8 mouse cellular contexts compared by ENCODE assay signal in the genomic region with DNA sequence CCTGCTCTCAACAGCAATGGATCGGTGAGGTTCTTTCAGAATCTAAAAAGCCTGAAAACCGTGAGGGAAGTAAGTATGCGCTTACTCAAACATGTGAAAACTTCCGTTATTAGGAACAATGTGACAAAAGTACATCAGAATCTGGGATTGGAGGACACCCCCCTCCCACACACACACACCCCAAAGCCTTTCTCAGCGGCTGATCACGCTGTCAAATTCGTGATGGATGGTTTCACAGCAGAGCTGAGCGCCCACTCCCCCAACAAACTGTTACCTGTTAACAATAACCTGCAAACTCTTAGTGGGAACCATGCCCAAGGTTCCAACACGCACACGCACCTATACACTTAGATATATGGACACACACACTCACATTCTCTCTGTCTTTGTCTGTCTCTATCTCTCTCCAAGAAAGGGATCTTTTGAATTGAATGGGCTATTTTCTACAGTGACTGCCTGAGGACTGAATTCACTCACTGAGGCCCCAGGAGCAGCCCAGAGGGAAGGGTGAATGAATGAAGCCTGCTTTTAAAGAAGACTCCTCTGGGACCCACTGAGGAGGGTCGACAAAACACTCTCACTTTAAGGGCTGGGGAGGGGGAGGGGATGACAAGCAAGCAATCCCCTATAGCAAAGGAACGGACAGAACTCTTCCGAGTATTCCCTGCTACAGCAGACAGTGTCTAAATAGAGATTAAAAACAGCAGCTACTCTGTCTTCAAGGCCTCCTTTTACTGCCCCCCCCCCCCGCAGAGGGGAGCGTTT. TPM values are rescaled to one million over a fixed set of nuclear protein-coding genes. Genes with fewer than 3 reads are reported as not detected.
DNase-seq lines count a peak whose midpoint lies in the region; ATAC-seq and TF ChIP-seq lines count a peak whose summit lies in the region.

No protein-coding gene starts in this region.

- 12% methylated on average over 15 of the region's 15 CpGs for WGBS in embryonic facial prominence, embryonic 14.5 days
- WGBS in limb, embryonic 12.5 days: 13% methylated on average over 15 of the region's 15 CpGs
- WGBS in neural tube, embryonic 15.5 days: 4% methylated on average over 15 of the region's 15 CpGs

- H3K4me3 ChIP-seq in layer of hippocampus, adult 2 months: peak overlapping the region; percentile 92
- peak overlapping the region; percentile 62 for H3K4me3 ChIP-seq in embryonic facial prominence, embryonic 14.5 days (ENCODE audit: low read depth, low read length)
- peak overlapping the region; percentile 79 for H3K4me3 ChIP-seq in limb, embryonic 12.5 days (replicated peaks)
- peak overlapping the region; percentile 88 for H3K4me3 ChIP-seq in neural tube, embryonic 15.5 days (replicated peaks)

- ATAC-seq in embryonic facial prominence, embryonic 14.5 days (ENCODE audit: low read depth): no peak
- ATAC-seq in limb, embryonic 12.5 days (ENCODE audit: insufficient number of reproducible peaks, insufficient read depth, low FRiP score, low TSS enrichment, low read depth): no peak
- no peak for ATAC-seq in neural tube, embryonic 15.5 days (ENCODE audit: low FRiP score)

- no peaks in the 10 kb centered on the region for H3K27me3 ChIP-seq in embryonic facial prominence, embryonic 14.5 days (replicated peaks; ENCODE audit: control insufficient read depth, insufficient read depth, low read length)
- H3K27me3 ChIP-seq in limb, embryonic 12.5 days: no peaks in the 10 kb centered on the region
- no peaks in the 10 kb centered on the region for H3K27me3 ChIP-seq in neural tube, embryonic 15.5 days (replicated peaks)

- H3K9me3 ChIP-seq in embryonic facial prominence, embryonic 14.5 days (ENCODE audit: control insufficient read depth, low read length): no peaks in the 10 kb centered on the region
- H3K9me3 ChIP-seq in limb, embryonic 12.5 days: no peaks in the 10 kb centered on the region
- no peaks in the 10 kb centered on the region for H3K9me3 ChIP-seq in neural tube, embryonic 15.5 days (replicated peaks)

- H3K27ac ChIP-seq in layer of hippocampus, adult 2 months: no peak overlapping the region
- no peak overlapping the region for H3K27ac ChIP-seq in embryonic facial prominence, embryonic 14.5 days (replicated peaks; ENCODE audit: low read depth, low read length)
- no peak overlapping the region for H3K27ac ChIP-seq in limb, embryonic 12.5 days
- H3K27ac ChIP-seq in neural tube, embryonic 15.5 days (replicated peaks): peak overlapping the region; percentile 89; the same call in 1 of the 2 replicates

- no peak for DNase-seq in layer of hippocampus, adult 2 months (ENCODE audit: low spot score in 2 of 2)
- no peak for DNase-seq in layer of hippocampus, adult 9-11 months
- DNase-seq in embryonic facial prominence, embryonic 14.5 days (ENCODE audit: low spot score): no peak
- DNase-seq in frontal cortex, postnatal 10 days (ENCODE audit: low spot score in 2 of 2): no peak
- no peak for DNase-seq in gastrocnemius, adult 8-10 months (ENCODE audit: low spot score in 2 of 2)
- DNase-seq in layer of hippocampus, adult 18-20 months (ENCODE audit: low spot score in 2 of 2): no peak

- H3K4me1 ChIP-seq in embryonic facial prominence, embryonic 14.5 days (ENCODE audit: control insufficient read depth, insufficient read depth, low read length): peaks cover 24% of the 10 kb centered on the region
- H3K4me1 ChIP-seq in limb, embryonic 12.5 days (replicated peaks): peaks cover 27% of the 10 kb centered on the region
- peaks cover 38% of the 10 kb centered on the region for H3K4me1 ChIP-seq in neural tube, embryonic 15.5 days

- no peak for TF ChIP-seq CTCF in layer of hippocampus, adult 2 months (conservative IDR thresholded peaks at IDR 0.05)

- peak overlapping the region; percentile 73 for H3K9ac ChIP-seq in embryonic facial prominence, embryonic 14.5 days (ENCODE audit: low read depth, low read length)
- H3K9ac ChIP-seq in limb, embryonic 12.5 days (replicated peaks): peak overlapping the region; percentile 75
- H3K9ac ChIP-seq in neural tube, embryonic 15.5 days (replicated peaks): peak overlapping the region; percentile 77

- H3K36me3 ChIP-seq in embryonic facial prominence, embryonic 14.5 days (ENCODE audit: control insufficient read depth, insufficient read depth, low read length): peaks cover 29% of the 10 kb centered on the region
- peaks cover 34% of the 10 kb centered on the region for H3K36me3 ChIP-seq in limb, embryonic 12.5 days
- peaks cover 29% of the 10 kb centered on the region for H3K36me3 ChIP-seq in neural tube, embryonic 15.5 days

- H3K4me2 ChIP-seq in embryonic facial prominence, embryonic 14.5 days (ENCODE audit: low read depth, low read length): peak overlapping the region; percentile 82
- peak overlapping the region; percentile 93 for H3K4me2 ChIP-seq in limb, embryonic 12.5 days
- H3K4me2 ChIP-seq in neural tube, embryonic 15.5 days: peak overlapping the region; percentile 83

RNA-seq across cellular contexts. Expression of gene Acly, which starts 1.6 kb away (rescaled TPM):
- total RNA-seq in layer of hippocampus, adult 2 months (2021): 100 to 1,000 TPM; 103 to 117 TPM
- 114 and 148 TPM in 2 replicates for polyA plus RNA-seq in embryonic facial prominence, embryonic 14.5 days (2014; fragmentation: Nextera tagmentation; extraction: Ambion mirVana)
- polyA plus RNA-seq in limb, embryonic 12.5 days (2016; fragmentation: Nextera tagmentation; extraction: Ambion mirVana): 186 and 196 TPM in 2 replicates
- 213 and 218 TPM in 2 replicates for polyA plus RNA-seq in neural tube, embryonic 15.5 days (2015; fragmentation: Nextera tagmentation; extraction: Ambion mirVana)
- 1 to 10 TPM; 6.9 to 8.5 (median 8.0) TPM for total RNA-seq in gastrocnemius, adult 8-10 months (2022)
- total RNA-seq in layer of hippocampus, adult 18-20 months (2021): 100 to 1,000 TPM; 118 to 124 TPM

RNA-seq across cellular contexts. Expression of gene Ttc25, which starts 19.2 kb away (rescaled TPM):
- 1 to 10 TPM; 1.3 to 1.7 TPM for total RNA-seq in layer of hippocampus, adult 2 months (2021)
- polyA plus RNA-seq in embryonic facial prominence, embryonic 14.5 days (2014; fragmentation: Nextera tagmentation; extraction: Ambion mirVana): 1.4 and 2.4 TPM in 2 replicates
- 1.2 and 1.4 TPM in 2 replicates for polyA plus RNA-seq in limb, embryonic 12.5 days (2016; fragmentation: Nextera tagmentation; extraction: Ambion mirVana)
- polyA plus RNA-seq in neural tube, embryonic 15.5 days (2015; fragmentation: Nextera tagmentation; extraction: Ambion mirVana): 1.2 and 2.1 TPM in 2 replicates
- total RNA-seq in gastrocnemius, adult 8-10 months (2022): under 1 TPM; 0.09 to 0.51 (median 0.24) TPM
- 1 to 10 TPM in 1 of 2 experiments, under 1 TPM in 1; 0.96 to 1.1 TPM for total RNA-seq in layer of hippocampus, adult 18-20 months (2021)

RNA-seq across cellular contexts. Expression of gene Cnp, which starts 48.5 kb away (rescaled TPM):
- total RNA-seq in layer of hippocampus, adult 2 months (2021): 100 to 1,000 TPM; 168 to 183 TPM
- 33.6 and 37.3 TPM in 2 replicates for polyA plus RNA-seq in embryonic facial prominence, embryonic 14.5 days (2014; fragmentation: Nextera tagmentation; extraction: Ambion mirVana)
- 32.3 and 34.5 TPM in 2 replicates for polyA plus RNA-seq in limb, embryonic 12.5 days (2016; fragmentation: Nextera tagmentation; extraction: Ambion mirVana)
- polyA plus RNA-seq in neural tube, embryonic 15.5 days (2015; fragmentation: Nextera tagmentation; extraction: Ambion mirVana): 62.0 and 74.6 TPM in 2 replicates
- 1 to 10 TPM; 2.3 to 5.5 (median 4.2) TPM for total RNA-seq in gastrocnemius, adult 8-10 months (2022)
- total RNA-seq in layer of hippocampus, adult 18-20 months (2021): 100 to 1,000 TPM; 171 to 195 TPM

RNA-seq across cellular contexts. Expression of gene Klhl11, which starts 53.7 kb away (rescaled TPM):
- total RNA-seq in layer of hippocampus, adult 2 months (2021): 100 to 1,000 TPM; 119 to 121 TPM
- 11.7 and 11.9 TPM in 2 replicates for polyA plus RNA-seq in embryonic facial prominence, embryonic 14.5 days (2014; fragmentation: Nextera tagmentation; extraction: Ambion mirVana)
- polyA plus RNA-seq in limb, embryonic 12.5 days (2016; fragmentation: Nextera tagmentation; extraction: Ambion mirVana): 14.1 and 15.4 TPM in 2 replicates
- polyA plus RNA-seq in neural tube, embryonic 15.5 days (2015; fragmentation: Nextera tagmentation; extraction: Ambion mirVana): 9.1 and 10.1 TPM in 2 replicates
- total RNA-seq in gastrocnemius, adult 8-10 months (2022): 1 to 10 TPM; 2.6 to 4.1 (median 3.0) TPM
- 100 to 1,000 TPM; 117 to 124 TPM for total RNA-seq in layer of hippocampus, adult 18-20 months (2021)

Comparison
In these comparisons a context has a peak if more than half of its experiments do, and no peak if none do; other contexts are left out.
1. RNA of gene Acly, which starts 1.6 kb away (total RNA-seq): 118 to 124 TPM in layer of hippocampus, adult 18-20 months and 103 to 117 TPM in layer of hippocampus, adult 2 months; 6.9 to 8.5 TPM in gastrocnemius, adult 8-10 months; every median in the first group is over 10 times any median in the second.
2. RNA of gene Cnp, which starts 48.5 kb away (total RNA-seq): 171 to 195 TPM in layer of hippocampus, adult 18-20 months and 168 to 183 TPM in layer of hippocampus, adult 2 months; 2.3 to 5.5 TPM in gastrocnemius, adult 8-10 months; every median in the first group is over 10 times any median in the second.
3. Peak in every context shown above with its lines, with median percentiles within 50 percentile points of each other: H3K4me3 ChIP-seq, H3K4me2 ChIP-seq and H3K9ac ChIP-seq.